Mouse (Mus musculus) lung, embryonic 16.5 days (tissue): ENCODE measurements around the gene Vps8. TPM values are rescaled to one million over a fixed set of nuclear protein-coding genes. Genes with fewer than 3 reads are reported as not detected.

Experiments
- ATAC-seq: fragments of 200-750 bp; cut with Nextera tagmentation; 2 replicates; pipeline ENCODE4 v1.8.0; 2017; ENCODE audit warnings: low read depth, mild to moderate bottlenecking, moderate library complexity
- H3K27ac ChIP-seq: fragments of 300-500 bp; sonication (generic); 2 replicates; pipeline ENCODE4 v1.5.1; 2014; ENCODE audit warnings: mild to moderate bottlenecking, control low read depth, low read length
- H3K27me3 ChIP-seq: fragments of 300-500 bp; sonication (generic); 2 replicates; pipeline ENCODE4 v1.6.1; 2014; ENCODE audit warnings: low read depth, low read length, mixed read lengths; ENCODE audit not compliant: control insufficient read depth, insufficient read depth
- H3K36me3 ChIP-seq: fragments of 300-500 bp; sonication (generic); 2 replicates; pipeline ENCODE4 v1.6.1; 2014; ENCODE audit warnings: low read length; ENCODE audit not compliant: control insufficient read depth, insufficient read depth
- H3K4me1 ChIP-seq: fragments of 300-500 bp; sonication (generic); replicated peaks from 2 replicates; pipeline ENCODE4 v1.6.1; 2014; ENCODE audit warnings: low read length, mixed read lengths; ENCODE audit not compliant: control insufficient read depth, insufficient read depth
- H3K4me2 ChIP-seq: fragments of 300-500 bp; sonication (generic); 2 replicates; pipeline ENCODE4 v1.6.1; 2014; ENCODE audit warnings: low read depth, low read length, control low read depth
- H3K4me3 ChIP-seq: fragments of 300-500 bp; sonication (generic); 2 replicates; pipeline ENCODE4 v1.5.1; 2014; ENCODE audit warnings: mild to moderate bottlenecking, low read length, control low read depth
- H3K9ac ChIP-seq: fragments of 300-500 bp; sonication (generic); 2 replicates; pipeline ENCODE4 v1.6.1; 2014; ENCODE audit warnings: low read length, control low read depth
- H3K9me3 ChIP-seq: fragments of 300-500 bp; sonication (generic); 2 replicates; pipeline ENCODE4 v1.6.1; 2016; ENCODE audit warnings: low read length; ENCODE audit not compliant: control insufficient read depth
- WGBS: fragments of 180-500 bp; shearing (Covaris S2); extraction: QIAGEN DNeasy Blood & Tissue Kit; methylation state at CpG from one replicate; pipeline ENCODE4 v1.1.7; 2014; 5-methylcytosine and 5-hydroxymethylcytosine counted together
- polyA plus RNA-seq: library from polyadenylated mRNA; unstranded; fragments of >200 nt; fragmentation: Nextera tagmentation; extraction: Ambion mirVana; gene quantifications from 2 replicates; pipeline ENCODE4 v1.2.1, GENCODE M21; 2015

The Vps8 gene
- polyA plus RNA-seq, 1 experiment from 2014 or later = 16.4 TPM

- Histone ChIP-seq H3K9ac (no peak overlapping the region), H3K9me3 (no peaks in the 10 kb centered on the region), H3K27me3 (no peaks in the 10 kb centered on the region), H3K27ac (no peak overlapping the region), H3K4me2 (no peak overlapping the region), H3K4me1 (no peaks in the 10 kb centered on the region), H3K36me3 (no peaks in the 10 kb centered on the region), H3K4me3 (no peak overlapping the region)
- no peak for ATAC-seq
- 76% methylated on average over 4 of the region's 4 CpGs for WGBS
Measured at GRCm38 (mm10) chr16:21630614-21631013, 207.7 kb downstream of the Vps8 start.

- H3K9ac ChIP-seq = no peak overlapping the region
- H3K4me1 ChIP-seq = peaks cover 6% of the 10 kb centered on the region; the same call in 1 of the 2 replicates
- no peak overlapping the region for H3K4me3 ChIP-seq
- no peaks in the 10 kb centered on the region for H3K9me3 ChIP-seq
- ATAC-seq = no peak
- no peak overlapping the region for H3K4me2 ChIP-seq
- no peak overlapping the region for H3K27ac ChIP-seq
- no peaks in the 10 kb centered on the region for H3K27me3 ChIP-seq
- 59% methylated on average over 4 of the region's 4 CpGs for WGBS
- H3K36me3 ChIP-seq = no peaks in the 10 kb centered on the region
Measured at GRCm38 (mm10) chr16:21631815-21632222, 208.9 kb downstream of the Vps8 start.

- no peaks in the 10 kb centered on the region for H3K36me3 ChIP-seq
- H3K27ac ChIP-seq = no peak overlapping the region
- ATAC-seq = no peak
- H3K4me1 ChIP-seq = peaks cover 8% of the 10 kb centered on the region; the same call in 1 of the 2 replicates
- H3K9me3 ChIP-seq = no peaks in the 10 kb centered on the region
- no peak overlapping the region for H3K4me2 ChIP-seq
- H3K9ac ChIP-seq = no peak overlapping the region
- H3K27me3 ChIP-seq = no peaks in the 10 kb centered on the region
- no peak overlapping the region for H3K4me3 ChIP-seq
Measured at GRCm38 (mm10) chr16:21634460-21634859, 211.5 kb downstream of the Vps8 start.

GRCm38 (mm10) chr16:21636156-21636853 lies 213.4 kb downstream of the Vps8 start:
- H3K4me2 ChIP-seq = no peak overlapping the region
- peak overlapping the region; percentile 34 for H3K27ac ChIP-seq
- peaks cover 9% of the 10 kb centered on the region; the same call in 1 of the 2 replicates for H3K4me1 ChIP-seq
- WGBS = 74% methylated on average over 5 of the region's 5 CpGs
- no peaks in the 10 kb centered on the region for H3K36me3 ChIP-seq
- no peaks in the 10 kb centered on the region for H3K9me3 ChIP-seq
- H3K9ac ChIP-seq = no peak overlapping the region
- ATAC-seq = peak; percentile 53
- no peaks in the 10 kb centered on the region for H3K27me3 ChIP-seq
- H3K4me3 ChIP-seq = no peak overlapping the region

- H3K4me1 ChIP-seq = peaks cover 17% of the 10 kb centered on the region
- H3K9ac ChIP-seq = no peak overlapping the region
- no peaks in the 10 kb centered on the region for H3K36me3 ChIP-seq
- no peak for ATAC-seq
- H3K27ac ChIP-seq = peak overlapping the region; percentile 71
- no peak overlapping the region for H3K4me3 ChIP-seq
- H3K27me3 ChIP-seq = no peaks in the 10 kb centered on the region
- 60% methylated on average over 11 of the region's 11 CpGs for WGBS
- H3K4me2 ChIP-seq = no peak overlapping the region
- H3K9me3 ChIP-seq = no peaks in the 10 kb centered on the region
Measured at GRCm38 (mm10) chr16:21637201-21637819, 214.4 kb downstream of the Vps8 start.

GRCm38 (mm10) chr16:21640766-21641499 lies 218.0 kb downstream of the Vps8 start:
- Histone ChIP-seq H3K27me3 (no peaks in the 10 kb centered on the region), H3K9ac (no peak overlapping the region), H3K4me3 (no peak overlapping the region), H3K4me2 (no peak overlapping the region), H3K27ac (peak overlapping the region; percentile 77), H3K36me3 (no peaks in the 10 kb centered on the region), H3K9me3 (no peaks in the 10 kb centered on the region), H3K4me1 (peaks cover 31% of the 10 kb centered on the region)
- peak; percentile 29; the same call in 1 of the 2 replicates for ATAC-seq
- WGBS = 65% methylated on average over 7 of the region's 7 CpGs

GRCm38 (mm10) chr16:21641944-21642343 lies 219.0 kb downstream of the Vps8 start:
- WGBS = 41% methylated on average over 3 of the region's 3 CpGs
- H3K4me2 ChIP-seq = no peak overlapping the region
- ATAC-seq = 0 out of 2 replicates have a peak, but pooled peaks have one; percentile 9
- no peaks in the 10 kb centered on the region for H3K27me3 ChIP-seq
- no peaks in the 10 kb centered on the region for H3K36me3 ChIP-seq
- peaks cover 26% of the 10 kb centered on the region for H3K4me1 ChIP-seq
- no peak overlapping the region for H3K9ac ChIP-seq
- H3K4me3 ChIP-seq = no peak overlapping the region
- no peaks in the 10 kb centered on the region for H3K9me3 ChIP-seq
- H3K27ac ChIP-seq = peak overlapping the region; percentile 77

GRCm38 (mm10) chr16:21642906-21643305 lies 220.0 kb downstream of the Vps8 start:
- WGBS = 90% methylated on average over 5 of the region's 5 CpGs
- Histone ChIP-seq H3K4me3 (no peak overlapping the region), H3K27ac (no peak overlapping the region), H3K27me3 (no peaks in the 10 kb centered on the region), H3K9ac (no peak overlapping the region), H3K9me3 (no peaks in the 10 kb centered on the region), H3K36me3 (no peaks in the 10 kb centered on the region), H3K4me2 (no peak overlapping the region), H3K4me1 (peaks cover 23% of the 10 kb centered on the region)
- ATAC-seq = no peak

- no peak; the same call in 1 of the 2 replicates for ATAC-seq
- no peak overlapping the region for H3K4me3 ChIP-seq
Measured at GRCm38 (mm10) chr16:21643621-21644041, 220.7 kb downstream of the Vps8 start.

More at GRCm38 (mm10) chr16:21643621-21644041, 220.7 kb downstream of the Vps8 start:
- Histone ChIP-seq H3K27ac (peak overlapping the region; percentile 77), H3K4me1 (peaks cover 23% of the 10 kb centered on the region), H3K9me3 (no peaks in the 10 kb centered on the region), H3K27me3 (no peaks in the 10 kb centered on the region), H3K4me2 (no peak overlapping the region), H3K9ac (peak overlapping the region; percentile 7), H3K36me3 (no peaks in the 10 kb centered on the region)
- WGBS = 66% methylated on average over 2 of the region's 2 CpGs
